Mouse (Mus musculus) heart, adult 2 months (tissue): ENCODE results near the gene Zfp541. TPM values are rescaled to one million over a fixed set of nuclear protein-coding genes. Genes with fewer than 3 reads are reported as not detected.

Experiments used
- DNase-seq, 2 experiments: peaks; one replicate each; pipeline ENCODE4 v3.0.0; 2021
- H3K27ac ChIP-seq: fragments of 200-600 bp; 2 replicates; pipeline ENCODE4 v1.8.1; 2022
- H3K27me3 ChIP-seq: fragments of 200-500 bp; 2 replicates; pipeline ENCODE4 v1.6.1; 2012; ENCODE audit warnings: mild to moderate bottlenecking, low read length, inconsistent platforms, mixed read lengths; ENCODE audit not compliant: control insufficient read depth, insufficient read depth
- H3K36me3 ChIP-seq: fragments of 200-500 bp; 2 replicates; pipeline ENCODE4 v1.6.1; 2012; ENCODE audit warnings: low read length, inconsistent platforms; ENCODE audit not compliant: control insufficient read depth, insufficient read depth
- H3K4me1 ChIP-seq: fragments of 200-500 bp; 2 replicates; pipeline ENCODE4 v1.6.1; 2011; ENCODE audit warnings: low read length; ENCODE audit not compliant: control insufficient read depth, insufficient read depth
- H3K4me3 ChIP-seq: fragments of 200-600 bp; 2 replicates; pipeline ENCODE4 v1.8.1; 2022
- H3K79me2 ChIP-seq: fragments of 200-500 bp; replicated peaks from 2 replicates; pipeline ENCODE4 v1.6.1; 2012; ENCODE audit warnings: mild to moderate bottlenecking, inconsistent platforms, low read length, moderate library complexity, mixed read lengths; ENCODE audit not compliant: control insufficient read depth, insufficient read depth
- H3K9ac ChIP-seq: fragments of 200-500 bp; 2 replicates; pipeline ENCODE4 v1.6.1; 2012; ENCODE audit warnings: low read depth, mild to moderate bottlenecking, control low read depth, inconsistent platforms, low read length, mixed read lengths
- CTCF ChIP-seq: fragments of 200-600 bp; IDR thresholded peaks from 2 replicates; pipeline ENCODE4 v1.8.1; 2022; ENCODE audit warnings: antibody characterized with exemption, mild to moderate bottlenecking, moderate library complexity
- EP300 ChIP-seq: fragments of 200-500 bp; IDR thresholded peaks from 2 replicates; pipeline ENCODE4 v1.6.1; 2011; ENCODE audit warnings: low read depth, low read length, control low read depth; ENCODE audit not compliant: insufficient read depth
- POLR2A ChIP-seq: fragments of 200-500 bp; IDR thresholded peaks from 2 replicates; pipeline ENCODE4 v1.6.1; 2011; ENCODE audit warnings: mild to moderate bottlenecking, low read depth, low read length, control low read depth; ENCODE audit not compliant: insufficient read depth
- WGBS: fragments of 180-500 bp; shearing (Covaris S2); methylation state at CpG from one replicate; pipeline ENCODE4 v1.1.7; 2018; 5-methylcytosine and 5-hydroxymethylcytosine counted together
- intact Hi-C: fragments of 180-260 bp; cut with DNase I; formaldehyde crosslinking; loops from one replicate; pipeline ENCODE4 v1.15.1; 2025
- polyA plus RNA-seq: library from polyadenylated mRNA; depleted of rRNA; stranded (reverse); fragments of >200 nt; gene quantifications from 2 replicates; pipeline ENCODE4 v1.2.3, GENCODE M21; 2012
- total RNA-seq, 2 experiments: library from RNA; stranded (reverse); gene quantifications; 2 replicates each; pipeline ENCODE4 v1.2.3; 2021

The Zfp541 gene
- total and polyA plus RNA-seq, 3 experiments = 0.02 TPM; not detected in 2

GRCm38 (mm10) chr7:16018016-16018810 lies 43.4 kb upstream of the Zfp541 start:
- intact Hi-C loops = loop anchor here (2.0 to 5.0 kb wide), 2 partner anchors 25 to 36 kb away; no protein-coding TSS in a partner anchor
- Histone ChIP-seq H3K4me1 (peaks cover 26% of the 10 kb centered on the region), H3K79me2 (peaks cover 3% of the 10 kb centered on the region), H3K36me3 (peaks cover 17% of the 10 kb centered on the region), H3K9ac (no peak overlapping the region; the same call in 1 of the 2 replicates), H3K27me3 (no peaks in the 10 kb centered on the region), H3K27ac (peak overlapping the region; percentile 27), H3K4me3 (no peak overlapping the region)
- DNase-seq = peak; percentile 58 to 75
- 34% methylated on average over 9 of the region's 9 CpGs for WGBS
- TF ChIP-seq CTCF = no peak
- TF ChIP-seq POLR2A = peak; percentile 23; the same call in 1 of the 2 replicates

- H3K4me3 ChIP-seq = no peak overlapping the region
- peak in 1 of 2 experiments; percentile 42 for DNase-seq
- peaks cover 23% of the 10 kb centered on the region for H3K4me1 ChIP-seq
- H3K9ac ChIP-seq = no peak overlapping the region
- peaks cover 3% of the 10 kb centered on the region for H3K79me2 ChIP-seq
- H3K27ac ChIP-seq = peak overlapping the region; percentile 27
- intact Hi-C loops = loop anchor here (2.0 to 5.0 kb wide), 2 partner anchors 23 to 37 kb away; no protein-coding TSS in a partner anchor
- 0 out of 2 replicates have a peak, but pooled peaks have one; percentile 18 for TF ChIP-seq EP300
- TF ChIP-seq CTCF = no peak
- WGBS = 50% methylated on average over 5 of the region's 5 CpGs
- H3K27me3 ChIP-seq = no peaks in the 10 kb centered on the region
- peaks cover 17% of the 10 kb centered on the region for H3K36me3 ChIP-seq
These were observed 42.1 kb upstream of the Zfp541 start for GRCm38 (mm10) chr7:16019256-16020094.

- no peaks in the 10 kb centered on the region for H3K27me3 ChIP-seq
- no peak overlapping the region for H3K27ac ChIP-seq
- TF ChIP-seq POLR2A = no peak
- no peak for TF ChIP-seq EP300
- TF ChIP-seq CTCF = no peak
- peaks cover 26% of the 10 kb centered on the region for H3K4me1 ChIP-seq
- peaks cover 6% of the 10 kb centered on the region for H3K79me2 ChIP-seq
- peaks cover 15% of the 10 kb centered on the region for H3K36me3 ChIP-seq
- no peak for DNase-seq
- intact Hi-C loops = no loop called here
- WGBS = 85% methylated on average over 8 of the region's 8 CpGs
- no peak overlapping the region for H3K9ac ChIP-seq
- no peak overlapping the region for H3K4me3 ChIP-seq
These were observed 36.9 kb upstream of the Zfp541 start for GRCm38 (mm10) chr7:16024603-16025222.

GRCm38 (mm10) chr7:16028102-16028927 lies 33.3 kb upstream of the Zfp541 start:
- Histone ChIP-seq H3K27ac (peak overlapping the region; percentile 57), H3K36me3 (peaks cover 6% of the 10 kb centered on the region), H3K79me2 (peaks cover 6% of the 10 kb centered on the region), H3K4me1 (peaks cover 19% of the 10 kb centered on the region), H3K4me3 (no peak overlapping the region), H3K9ac (peak overlapping the region; percentile 1; the same call in 1 of the 2 replicates), H3K27me3 (no peaks in the 10 kb centered on the region)
- intact Hi-C loops = no loop called here
- DNase-seq = peak; percentile 49 to 59
- 30% methylated on average over 6 of the region's 6 CpGs for WGBS
- peak; percentile 63 for TF ChIP-seq CTCF
- TF ChIP-seq EP300 = 0 out of 2 replicates have a peak, but pooled peaks have one; percentile 66
- TF ChIP-seq POLR2A = no peak

- WGBS = 59% methylated on average over 4 of the region's 4 CpGs
- peaks cover 9% of the 10 kb centered on the region for H3K79me2 ChIP-seq
- no peak overlapping the region for H3K9ac ChIP-seq
- no peak overlapping the region for H3K4me3 ChIP-seq
- H3K36me3 ChIP-seq = peaks cover 6% of the 10 kb centered on the region
- intact Hi-C loops = no loop called here
- H3K4me1 ChIP-seq = peaks cover 25% of the 10 kb centered on the region
- no peak for DNase-seq
- TF ChIP-seq EP300 (no peak), CTCF (0 out of 2 replicates have a peak, but pooled peaks have one; percentile 5), POLR2A (no peak)
- no peak overlapping the region for H3K27ac ChIP-seq
- no peaks in the 10 kb centered on the region for H3K27me3 ChIP-seq
These were observed 30.5 kb upstream of the Zfp541 start for GRCm38 (mm10) chr7:16031072-16031471.
